Mouse (Mus musculus) CH12.LX (cell line): ENCODE results near the gene Plod1. TPM values are rescaled to one million over a fixed set of nuclear protein-coding genes. Genes with fewer than 3 reads are reported as not detected.

ENCODE experiments used
- DNase-seq: peaks from one replicate; pipeline ENCODE4 v3.0.0-alpha.2; 2013; ENCODE audit errors: extremely low read depth
- H3K27ac ChIP-seq: 2 replicates; pipeline ENCODE4 v1.5.1; 2012; ENCODE audit warnings: low read depth, mild to moderate bottlenecking, control low read depth, moderate library complexity; ENCODE audit not compliant: insufficient read depth
- H3K27me3 ChIP-seq: replicated peaks from 2 replicates; pipeline ENCODE3; 2012; ENCODE audit warnings: inconsistent platforms
- H3K36me3 ChIP-seq, 2 experiments: replicated peaks in 1 of 2; 2 replicates each; pipeline versions ENCODE3 to v1.6.1; 2012; ENCODE audit warnings: inconsistent platforms in 1 of 2, low read length in 1 of 2, mild to moderate bottlenecking in 1 of 2, mixed read lengths in 1 of 2, moderate library complexity in 1 of 2; ENCODE audit not compliant: control insufficient read depth in 1 of 2, insufficient read depth in 1 of 2
- H3K4me1 ChIP-seq, 2 experiments: 2 replicates each; pipeline ENCODE4 v1.6.1; 2012; ENCODE audit warnings: inconsistent platforms in 1 of 2, moderate library complexity in 1 of 2; ENCODE audit not compliant: insufficient read depth in 2 of 2, control insufficient read depth in 1 of 2
- H3K4me2 ChIP-seq: 2 replicates; pipeline ENCODE4 v1.6.1; 2012; ENCODE audit warnings: low read depth, mild to moderate bottlenecking, control low read depth; ENCODE audit not compliant: poor library complexity, insufficient read depth, severe bottlenecking
- H3K4me3 ChIP-seq, 3 experiments: fragments of 150-350 bp in 1 of 3; sonication (generic) in 1 of 3; replicated peaks in 1 of 3; 2 replicates each; pipeline versions ENCODE3 to v1.5.1; 2011 to 2012; ENCODE audit warnings: low read depth in 2 of 3, low read length in 2 of 3, mild to moderate bottlenecking in 2 of 3, moderate library complexity in 2 of 3, control low read depth in 1 of 3, improper control_type of control experiment in 1 of 3, inconsistent platforms in 1 of 3, mixed read lengths in 1 of 3; ENCODE audit not compliant: poor library complexity in 1 of 3
- H3K79me2 ChIP-seq: replicated peaks from 2 replicates; pipeline ENCODE4 v1.6.1; 2012; ENCODE audit warnings: mild to moderate bottlenecking, moderate library complexity; ENCODE audit not compliant: control insufficient read depth, poor library complexity, insufficient read depth, severe bottlenecking; ENCODE audit errors: extremely low read depth
- H3K9ac ChIP-seq: 2 replicates; pipeline ENCODE4 v1.6.1; 2012; ENCODE audit warnings: low read depth, mild to moderate bottlenecking, control low read depth, moderate library complexity; ENCODE audit not compliant: insufficient read depth
- H3K9me3 ChIP-seq: replicated peaks from 2 replicates; pipeline ENCODE3; 2012; ENCODE audit warnings: low read length, inconsistent platforms, mixed read lengths
- BHLHE40 ChIP-seq: IDR thresholded peaks from 2 replicates; pipeline ENCODE4 v1.6.1; 2011; ENCODE audit warnings: mild to moderate bottlenecking, low read depth, low read length, improper control_type of control experiment
- CHD2 ChIP-seq: IDR thresholded peaks from 2 replicates; pipeline ENCODE4 v1.6.1; 2011; ENCODE audit warnings: low read length, improper control_type of control experiment
- ELF1 ChIP-seq: IDR thresholded peaks from 2 replicates; pipeline ENCODE4 v1.6.1; 2014; ENCODE audit warnings: low read depth, mild to moderate bottlenecking, inconsistent platforms, low read length, improper control_type of control experiment
- EP300 ChIP-seq: IDR thresholded peaks from 2 replicates; pipeline ENCODE4 v1.6.1; 2011; ENCODE audit warnings: low read length, improper control_type of control experiment
- IRF4 ChIP-seq: IDR thresholded peaks from 2 replicates; pipeline ENCODE4 v1.6.1; 2014; ENCODE audit warnings: low read depth, mild to moderate bottlenecking, inconsistent platforms, low read length, improper control_type of control experiment
- JUND ChIP-seq: conservative IDR thresholded peaks from 2 replicates; pipeline ENCODE4 v1.6.1; 2011; ENCODE audit warnings: low read depth, low read length, improper control_type of control experiment
- KAT2A ChIP-seq: IDR thresholded peaks from 2 replicates; pipeline ENCODE4 v1.6.1; 2012; ENCODE audit warnings: low read length, improper control_type of control experiment, inconsistent platforms; ENCODE audit not compliant: insufficient replicate concordance
- MAX ChIP-seq: IDR thresholded peaks from 2 replicates; pipeline ENCODE4 v1.6.1; 2011; ENCODE audit warnings: low read length, improper control_type of control experiment
- RAD21 ChIP-seq: IDR thresholded peaks from 2 replicates; pipeline ENCODE4 v1.6.1; 2011; ENCODE audit warnings: low read depth, mild to moderate bottlenecking, low read length, improper control_type of control experiment, moderate library complexity
- SIN3A ChIP-seq: IDR thresholded peaks from 2 replicates; pipeline ENCODE4 v1.6.1; 2012; ENCODE audit warnings: low read length, improper control_type of control experiment, inconsistent platforms
- SMC3 ChIP-seq: IDR thresholded peaks from 2 replicates; pipeline ENCODE4 v1.6.1; 2011; ENCODE audit warnings: low read depth, low read length, improper control_type of control experiment
- ZKSCAN1 ChIP-seq: IDR thresholded peaks from 2 replicates; pipeline ENCODE4 v1.6.1; 2012; ENCODE audit warnings: low read depth, inconsistent platforms, low read length, improper control_type of control experiment, borderline replicate concordance
- ZMIZ1 ChIP-seq: IDR thresholded peaks from 2 replicates; pipeline ENCODE4 v1.6.1; 2012; ENCODE audit warnings: low read depth, mild to moderate bottlenecking, inconsistent platforms, low read length, improper control_type of control experiment
- ZNF384 ChIP-seq: IDR thresholded peaks from 2 replicates; pipeline ENCODE4 v1.6.1; 2012; ENCODE audit warnings: low read depth, low read length, improper control_type of control experiment, inconsistent platforms
- dilution Hi-C: fragments of 300-500 bp; cut with MboI; formaldehyde crosslinking; loops from 2 replicates; pipeline ENCODE4 v1.14.3; 2020; ENCODE audit warnings: low sequenced_read_pairs; ENCODE audit not compliant: extremely low pct_unique_long_range_greater_than_20kb, extremely low pct_ligation_motif_present
- in situ Hi-C: fragments of 300-500 bp; cut with MboI; formaldehyde crosslinking; loops from 3 replicates; pipeline ENCODE4 v1.14.3; 2019; ENCODE audit warnings: low sequenced_read_pairs, low pct_ligation_motif_present, low pct_unique_long_range_greater_than_20kb, mixed read lengths
- polyA plus RNA-seq: library from polyadenylated mRNA; unstranded; fragments of >175 nt; gene quantifications from 2 replicates; pipeline ENCODE4 v1.2.1, GENCODE M21; 2012; ENCODE audit warnings: low read depth; ENCODE audit not compliant: insufficient read length
- total RNA-seq, 2 experiments: library from RNA; depleted of rRNA; stranded (reverse); fragments of 300-350 nt in 1 of 2; fragments of >200 nt in 1 of 2; gene quantifications; 2 replicates each; pipeline ENCODE4 v1.2.3; 2012 to 2014

The Plod1 gene
- total and polyA plus RNA-seq, 3 experiments: 0.30 to 6.5 (median 1.9) TPM

- dilution Hi-C loops: no loop called here
- TF ChIP-seq BHLHE40 (no peak), RAD21 (no peak), ELF1 (no peak), KAT2A (no peak), SMC3 (no peak)
- Histone ChIP-seq H3K4me2 (no peak overlapping the region), H3K4me3 (no peak overlapping the region), H3K4me1 (no peaks in the 10 kb centered on the region), H3K79me2 (no peaks in the 10 kb centered on the region), H3K36me3 (peaks cover 92% of the 10 kb centered on the region in 2 experiments), H3K27me3 (no peaks in the 10 kb centered on the region), H3K9me3 (no peaks in the 10 kb centered on the region), H3K9ac (no peak overlapping the region), H3K27ac (no peak overlapping the region)
- in situ Hi-C loops: no loop called here
- DNase-seq: no peak
Observed at GRCm38 (mm10) chr4:147883041-147883440, 53.5 kb downstream of the Plod1 start.

GRCm38 (mm10) chr4:147881792-147882191 is 54.8 kb downstream of the Plod1 start:
- Histone ChIP-seq H3K27me3 (no peaks in the 10 kb centered on the region), H3K9me3 (no peaks in the 10 kb centered on the region), H3K36me3 (peaks cover 87 to 89% of the 10 kb centered on the region in 2 experiments), H3K9ac (no peak overlapping the region), H3K4me3 (no peak overlapping the region), H3K4me1 (no peaks in the 10 kb centered on the region), H3K4me2 (no peak overlapping the region), H3K79me2 (no peaks in the 10 kb centered on the region), H3K27ac (no peak overlapping the region)
- in situ Hi-C loops (no loop called here), dilution Hi-C loops (no loop called here)
- no peak for DNase-seq
- TF ChIP-seq RAD21: no peak

- no peak overlapping the region for H3K4me2 ChIP-seq
- no peaks in the 10 kb centered on the region for H3K4me1 ChIP-seq
- H3K79me2 ChIP-seq: no peaks in the 10 kb centered on the region
- dilution Hi-C loops: no loop called here
- TF ChIP-seq SMC3 (no peak), EP300 (no peak), ELF1 (no peak), MAX (no peak), JUND (no peak), CHD2 (no peak), RAD21 (no peak), SIN3A (no peak), ZNF384 (no peak), ZKSCAN1 (no peak), IRF4 (no peak), ZMIZ1 (no peak)
- TF ChIP-seq, all 38 proteins: peak for 0
- no peak overlapping the region for H3K4me3 ChIP-seq
- H3K36me3 ChIP-seq: peaks cover 89% of the 10 kb centered on the region in 2 experiments
- no peak overlapping the region for H3K27ac ChIP-seq
- in situ Hi-C loops: no loop called here
- H3K27me3 ChIP-seq: no peaks in the 10 kb centered on the region
- H3K9me3 ChIP-seq: no peaks in the 10 kb centered on the region
- DNase-seq: no peak
- no peak overlapping the region for H3K9ac ChIP-seq
Observed at GRCm38 (mm10) chr4:147879865-147880264, 56.7 kb downstream of the Plod1 start.
